Mouse (Mus musculus) kidney, postnatal 14 days (tissue): ENCODE results near the gene Ube2k.

Experiments used
- DNase-seq: peaks from one replicate; pipeline ENCODE4 v3.0.0; 2022; ENCODE audit warnings: mixed read lengths

Gene Ube2k

DNA sequence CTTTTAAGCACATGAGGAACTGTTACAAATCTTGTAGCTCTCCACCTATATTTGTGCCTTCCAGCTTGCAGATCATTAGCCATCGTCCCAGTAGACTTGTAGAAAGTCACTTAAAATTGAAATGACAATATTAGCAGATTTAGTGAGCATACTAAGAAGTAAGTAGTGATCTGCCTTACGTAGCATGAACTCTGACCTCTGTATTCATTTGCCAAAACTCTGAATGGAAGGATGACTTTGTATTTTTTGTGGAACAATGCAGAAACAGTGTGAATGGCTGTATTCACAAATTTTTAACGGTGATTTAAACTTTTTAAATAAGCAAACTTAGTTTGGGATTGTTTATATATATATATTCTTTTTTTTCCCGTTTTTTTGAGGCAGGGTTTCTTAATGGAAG lies 1.8 kb downstream of the Ube2k start:
- no peak for DNase-seq

GRCm38 (mm10) chr5:65539786-65540185 lies 2.8 kb downstream of the Ube2k start:
- no peak for DNase-seq

DNA sequence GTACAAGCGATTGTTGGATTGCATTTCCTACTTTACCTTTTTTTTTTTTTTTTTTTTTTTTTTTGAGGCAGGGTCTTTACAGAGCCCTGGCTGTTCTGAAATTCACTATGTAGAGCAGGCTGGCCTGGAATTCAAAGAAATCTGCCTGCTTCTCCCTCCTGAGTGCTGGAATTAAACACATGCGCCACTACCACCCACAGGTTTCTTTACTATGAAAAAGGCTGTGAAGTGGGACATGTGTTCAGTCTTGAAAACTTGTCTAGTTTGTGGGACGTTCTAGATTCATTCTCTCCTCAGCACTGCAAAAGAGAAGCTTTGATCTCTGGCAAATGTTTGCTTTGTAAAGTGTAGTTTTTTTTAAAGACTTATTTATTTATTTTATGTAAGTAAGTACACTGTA lies 4.9 kb downstream of the Ube2k start:
- DNase-seq, result no peak

- DNase-seq, result no peak
Measured at GRCm38 (mm10) chr5:65543491-65543890, 6.5 kb downstream of the Ube2k start.

DNA sequence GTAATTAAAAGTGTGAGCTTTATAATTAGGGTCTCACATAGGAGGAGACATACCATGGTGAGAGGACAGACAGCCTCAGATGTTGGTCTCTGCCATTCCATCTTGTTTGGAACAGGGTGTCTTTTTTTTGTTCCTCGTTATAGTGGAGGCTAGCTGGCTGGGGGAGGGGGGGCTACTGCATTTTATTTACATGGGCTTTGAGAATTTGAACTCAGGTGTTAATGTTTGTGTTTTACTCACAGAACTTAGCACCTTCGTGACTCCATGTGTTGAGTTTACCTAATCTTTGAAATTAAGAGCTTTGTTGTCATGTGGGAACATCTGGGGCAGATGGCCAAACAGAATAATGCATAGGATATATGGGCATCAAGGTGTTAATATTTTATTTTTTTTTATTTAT lies 7.6 kb downstream of the Ube2k start:
- no peak for DNase-seq

DNA sequence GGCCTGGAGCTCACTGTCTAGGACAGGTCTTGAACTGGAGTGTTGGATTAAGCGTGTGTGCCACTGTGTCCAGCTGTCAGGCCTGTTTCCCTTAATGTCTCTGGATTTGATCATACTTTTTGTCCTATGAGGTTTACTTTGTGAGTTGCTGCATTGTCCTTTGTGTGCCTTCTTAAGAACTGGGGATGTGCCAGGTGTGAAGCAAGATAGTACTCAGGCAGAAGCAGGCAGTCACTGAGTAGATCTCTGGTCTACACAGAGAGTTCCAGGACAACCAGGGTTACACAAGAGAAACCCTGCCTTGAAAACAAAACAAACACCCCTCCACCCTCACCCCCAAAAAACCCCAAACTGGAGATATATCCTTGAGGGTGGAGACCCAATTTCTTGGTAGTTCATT lies 12.6 kb downstream of the Ube2k start:
- no peak for DNase-seq

- DNase-seq, result no peak
Measured at GRCm38 (mm10) chr5:65557109-65557508, 20.1 kb downstream of the Ube2k start.

- DNase-seq, result no peak
Measured at GRCm38 (mm10) chr5:65561125-65561893, 24.3 kb downstream of the Ube2k start.

DNA sequence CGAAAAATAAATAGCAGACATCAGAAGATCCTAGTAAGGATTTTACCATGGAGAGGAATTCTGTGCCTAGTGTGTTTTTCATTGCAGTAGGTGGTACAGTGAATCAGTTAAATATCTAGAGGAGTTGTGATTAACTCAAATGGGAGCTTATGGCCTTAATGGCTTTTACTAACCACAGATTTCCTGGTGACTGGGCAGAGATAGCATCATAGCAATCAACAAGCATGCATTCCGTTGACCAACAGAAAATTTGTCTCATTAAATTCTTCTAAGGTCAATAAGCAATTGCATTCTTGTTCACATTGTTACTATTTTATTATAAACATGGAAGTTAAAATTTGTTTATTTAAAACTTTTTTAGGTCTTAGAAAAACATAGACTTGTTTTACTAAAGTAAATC lies 28.5 kb downstream of the Ube2k start:
- no peak for DNase-seq

- no peak for DNase-seq
Measured at GRCm38 (mm10) chr5:65574876-65575275, 37.8 kb downstream of the Ube2k start.

- no peak for DNase-seq
Measured at GRCm38 (mm10) chr5:65575896-65576295, 38.9 kb downstream of the Ube2k start.

GRCm38 (mm10) chr5:65578545-65578944 lies 41.5 kb downstream of the Ube2k start:
- no peak for DNase-seq

GRCm38 (mm10) chr5:65586291-65586690 lies 49.3 kb downstream of the Ube2k start:
- DNase-seq, result peak; percentile 19

DNA sequence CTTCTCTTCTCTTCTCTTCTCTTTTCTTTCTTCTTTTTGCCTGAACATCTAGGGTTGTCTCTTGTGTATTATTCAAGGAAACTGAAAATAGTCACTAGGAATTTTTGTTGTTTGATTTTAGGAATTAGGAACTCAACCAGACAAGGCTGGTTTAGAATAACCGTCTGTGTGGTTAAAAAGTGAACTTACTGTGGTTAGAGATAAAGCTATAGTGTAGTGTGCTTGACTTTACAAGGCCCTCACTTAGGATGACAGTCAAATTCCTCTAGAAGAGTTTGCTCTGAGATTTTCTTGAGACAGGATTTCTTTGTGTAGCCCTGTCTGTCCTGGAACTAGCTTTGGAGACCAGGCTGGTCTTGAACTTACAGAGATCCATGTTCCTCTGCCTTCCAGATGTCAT lies 53.2 kb downstream of the Ube2k start:
- no peak for DNase-seq

GRCm38 (mm10) chr5:65592421-65592820 lies 55.4 kb downstream of the Ube2k start:
- DNase-seq, result no peak

DNA sequence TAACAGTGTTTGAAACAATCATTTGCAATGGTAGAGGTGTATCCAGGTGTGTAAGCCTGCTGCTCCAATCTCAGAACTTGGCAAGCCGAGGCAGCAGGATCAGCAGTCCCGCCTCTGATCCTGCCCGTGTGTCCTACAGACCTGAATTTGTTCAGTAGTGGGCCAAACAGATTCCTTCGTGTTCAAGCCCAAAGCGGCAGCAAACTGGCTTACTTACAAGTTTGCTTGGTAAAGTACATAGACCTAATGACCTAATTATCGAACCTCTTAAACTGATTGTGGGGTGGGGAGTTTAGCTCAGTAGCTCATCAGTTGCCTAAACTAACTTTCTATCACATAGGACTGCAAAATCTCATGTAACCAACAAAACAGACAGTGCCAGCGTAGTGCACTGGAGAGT lies 62.6 kb downstream of the Ube2k start:
- DNase-seq, result no peak

DNA sequence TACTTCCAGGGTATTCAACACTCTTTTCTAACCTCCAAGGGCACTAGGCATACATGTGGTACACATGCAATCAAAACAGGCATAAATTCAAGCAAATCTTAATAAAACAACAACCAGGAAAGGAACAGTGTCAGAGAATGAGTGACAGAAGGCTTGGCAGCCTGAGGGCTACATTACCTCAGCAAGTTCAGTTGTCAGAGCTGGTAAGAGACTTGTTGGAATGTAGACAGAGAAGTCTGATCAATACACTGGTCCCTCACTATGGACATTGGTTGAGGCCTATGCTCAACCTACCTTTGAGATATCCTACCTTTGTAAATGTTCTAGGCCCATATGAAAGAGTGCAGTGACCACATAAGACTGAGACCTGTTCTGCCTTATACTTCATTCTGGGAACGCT lies 69.8 kb downstream of the Ube2k start:
- peak; percentile 14 for DNase-seq

GRCm38 (mm10) chr5:65609769-65610168 lies 72.7 kb downstream of the Ube2k start:
- peak; percentile 67 for DNase-seq

- DNase-seq, result no peak
Measured at GRCm38 (mm10) chr5:65610541-65610940, 73.5 kb downstream of the Ube2k start.

DNA sequence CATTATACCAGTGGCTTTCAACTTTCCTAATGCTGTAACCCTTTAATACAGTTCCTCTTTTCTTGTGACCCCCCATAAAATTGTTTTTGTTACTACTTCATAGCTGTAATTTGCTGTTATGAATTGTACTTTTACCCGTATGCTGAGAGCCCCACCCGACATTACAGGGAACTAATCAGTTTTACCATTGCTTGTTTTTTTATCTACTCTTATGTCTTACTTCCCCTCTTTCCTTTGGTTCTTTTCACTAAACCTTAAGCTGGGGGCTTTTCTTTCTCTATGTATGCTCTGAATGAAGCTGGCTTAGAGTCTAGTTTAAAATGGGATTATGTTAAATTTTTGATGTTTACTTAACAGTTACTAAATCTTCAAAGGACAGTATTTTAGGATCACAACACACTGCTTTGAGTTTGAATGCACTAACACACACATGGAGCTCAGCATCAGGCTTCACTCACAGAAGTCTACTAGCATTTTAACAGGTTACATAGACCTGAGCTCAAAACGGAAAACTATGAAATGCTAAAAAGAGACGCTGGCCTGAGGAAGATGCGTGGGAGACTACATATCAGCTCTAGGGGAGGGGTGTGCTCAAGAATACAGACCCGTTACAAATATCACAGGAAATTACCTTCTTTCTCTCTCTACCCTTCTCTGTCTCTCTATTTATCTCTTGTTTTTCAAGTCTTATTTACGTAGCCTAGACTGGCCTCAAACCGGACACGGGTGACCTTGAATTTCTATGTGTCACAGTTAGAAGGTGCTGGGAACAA lies 76.3 kb downstream of the Ube2k start:
- DNase-seq, result no peak

- no peak for DNase-seq
Measured at GRCm38 (mm10) chr5:65624340-65624739, 87.3 kb downstream of the Ube2k start.

DNA sequence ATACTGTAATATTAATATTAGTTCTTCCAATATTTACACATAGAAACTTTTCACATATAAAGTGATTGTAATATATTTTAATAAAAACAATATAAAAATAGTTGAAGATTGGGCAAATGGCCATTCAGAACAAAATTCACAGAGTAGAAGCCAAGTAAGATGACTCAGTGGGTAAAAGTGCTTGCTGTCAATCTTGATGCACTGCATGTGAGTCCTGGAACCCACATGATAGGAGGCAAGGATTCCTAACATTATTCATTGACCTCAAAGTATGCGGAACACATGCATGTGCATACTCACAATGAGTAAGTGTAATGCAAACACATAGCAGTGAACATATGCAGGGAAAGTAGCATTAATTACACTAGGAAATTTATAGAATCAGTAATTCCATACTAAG lies 101.9 kb downstream of the Ube2k start:
- DNase-seq, result no peak
